In the genomic region with DNA sequence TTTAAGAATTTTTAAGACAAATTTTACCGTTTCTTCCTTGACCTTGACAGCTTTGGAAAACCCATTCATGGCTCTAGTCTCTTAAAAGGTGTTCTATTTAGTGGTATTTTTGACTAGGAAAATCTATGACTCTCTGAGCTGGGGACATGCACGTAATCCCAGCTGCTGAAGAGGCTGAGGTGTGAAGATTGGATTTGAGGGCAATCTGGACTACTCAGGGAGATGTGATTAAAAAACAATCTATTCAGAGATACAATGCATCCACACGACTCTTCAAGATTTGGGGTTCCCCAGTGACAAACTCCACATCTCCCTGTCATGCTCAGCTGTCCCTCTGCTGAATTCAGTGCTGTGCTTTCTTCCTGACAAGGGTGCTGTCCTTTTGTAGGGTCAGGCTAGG, we compare ENCODE assay signal across 20 mouse cellular contexts.
A peak's percentile ranks its signal among the peaks of the same experiment; 100 is the strongest.
DNase-seq lines count a peak whose midpoint lies in the region; ATAC-seq lines count a peak whose summit lies in the region.
"Had no signal": no experiment of that assay in that cellular context is flagged by ENCODE, and none has a peak within 500 bp of the region (broad histone marks: within the 10 kb centered on the region; RNA-seq: fewer than 3 reads in every experiment).

No protein-coding gene starts in this region.

- intact Hi-C loops in heart, postnatal 25 days (cut with DNase I): no loop called here

- no peaks in the 10 kb centered on the region for H3K36me3 ChIP-seq in heart, embryonic 14.5 days (ENCODE audit: control insufficient read depth, insufficient read depth, low read length)
- H3K36me3 ChIP-seq in neural tube, embryonic 11.5 days (ENCODE audit: control insufficient read depth, insufficient read depth, low read length): no peaks in the 10 kb centered on the region
- H3K36me3 ChIP-seq: embryonic facial prominence, embryonic 15.5 days; forebrain, embryonic 15.5 days; heart, embryonic 10.5 days; heart, embryonic 15.5 days; hindbrain, embryonic 10.5 days had no signal

- no peak overlapping the region for H3K4me2 ChIP-seq in heart, embryonic 14.5 days (ENCODE audit: low read length)
- H3K4me2 ChIP-seq in neural tube, embryonic 11.5 days (ENCODE audit: low read depth): no peak overlapping the region
- H3K4me2 ChIP-seq: embryonic facial prominence, embryonic 15.5 days; forebrain, embryonic 15.5 days; heart, embryonic 15.5 days; hindbrain, embryonic 14.5 days had no signal

- ATAC-seq in heart, embryonic 14.5 days (ENCODE audit: insufficient number of reproducible peaks, insufficient read depth, low FRiP score, low read depth): 0 out of 2 replicates have a peak, but pooled peaks have one; percentile 17
- no peak for ATAC-seq in neural tube, embryonic 11.5 days (ENCODE audit: insufficient read depth, low FRiP score, low TSS enrichment)
- ATAC-seq: forebrain, embryonic 15.5 days had no signal

- H3K4me1 ChIP-seq in heart, embryonic 14.5 days (ENCODE audit: control insufficient read depth in 2 of 2, insufficient read depth in 2 of 2, low read length in 2 of 2): no peaks in the 10 kb centered on the region
- no peaks in the 10 kb centered on the region for H3K4me1 ChIP-seq in neural tube, embryonic 11.5 days (ENCODE audit: control insufficient read depth, insufficient read depth, low read length)
- H3K4me1 ChIP-seq: heart, embryonic 10.5 days; heart, embryonic 15.5 days; hindbrain, embryonic 10.5 days had no signal

- H3K9me3 ChIP-seq in heart, embryonic 14.5 days (ENCODE audit: control insufficient read depth, low read length): no peaks in the 10 kb centered on the region
- H3K9me3 ChIP-seq in neural tube, embryonic 11.5 days (ENCODE audit: control insufficient read depth, low read length): no peaks in the 10 kb centered on the region
- H3K9me3 ChIP-seq: embryonic facial prominence, embryonic 15.5 days; forebrain, embryonic 15.5 days; heart, embryonic 10.5 days; heart, embryonic 15.5 days; hindbrain, embryonic 10.5 days had no signal

- no peak for DNase-seq in heart, postnatal 25 days (ENCODE audit: low spot score)
- peak; percentile 0 for DNase-seq in neural tube, embryonic 11.5 days (ENCODE audit: low spot score)
- DNase-seq in neural tube, embryonic 10.5 days (ENCODE audit: extremely low spot score, low spot score): no peak
- peak; percentile 62 for DNase-seq in brain, adult 2 months (ENCODE audit: low read depth, low spot score)
- peak; percentile 28 for DNase-seq in telencephalon, adult 2 months (ENCODE audit: low read depth, low spot score)
- no peak for DNase-seq in ovary, postnatal 14 days (ENCODE audit: low spot score)
- DNase-seq: adrenal gland, adult 2 months; adrenal gland, postnatal 25 days; cerebellum, adult 2 months; cerebellum, postnatal 10 days; embryo, embryonic 11 days; heart, adult 18-20 months; heart, postnatal 14 days had no signal

- no peak overlapping the region for H3K4me3 ChIP-seq in heart, embryonic 14.5 days (ENCODE audit: control insufficient read depth in 1 of 2, insufficient read depth in 1 of 2, low read depth in 1 of 2, low read length in 2 of 2)
- H3K4me3 ChIP-seq in neural tube, embryonic 11.5 days (ENCODE audit: low read depth, low read length): no peak overlapping the region
- H3K4me3 ChIP-seq: embryonic facial prominence, embryonic 15.5 days; forebrain, embryonic 15.5 days; heart, embryonic 10.5 days; heart, embryonic 15.5 days; hindbrain, embryonic 10.5 days had no signal

- H3K27ac ChIP-seq in heart, embryonic 14.5 days (replicated peaks in 1 of 2; ENCODE audit: control insufficient read depth in 1 of 2, insufficient read depth in 1 of 2, low read depth in 2 of 2, low read length in 2 of 2): no peak overlapping the region
- no peak overlapping the region for H3K27ac ChIP-seq in neural tube, embryonic 11.5 days (ENCODE audit: low read depth, low read length)
- H3K27ac ChIP-seq: embryonic facial prominence, embryonic 15.5 days; forebrain, embryonic 15.5 days; heart, embryonic 10.5 days; heart, embryonic 15.5 days; hindbrain, embryonic 10.5 days; hindbrain, embryonic 14.5 days had no signal

- 81% methylated on average over 3 of the region's 3 CpGs for WGBS in heart, embryonic 14.5 days
- WGBS in neural tube, embryonic 11.5 days: 82% methylated on average over 3 of the region's 3 CpGs

- H3K27me3 ChIP-seq in heart, embryonic 14.5 days (ENCODE audit: control insufficient read depth, insufficient read depth, low read length): no peaks in the 10 kb centered on the region
- H3K27me3 ChIP-seq in neural tube, embryonic 11.5 days (ENCODE audit: control insufficient read depth, insufficient read depth, low read length): no peaks in the 10 kb centered on the region
- H3K27me3 ChIP-seq: embryonic facial prominence, embryonic 15.5 days; forebrain, embryonic 15.5 days; heart, embryonic 15.5 days had no signal

- H3K9ac ChIP-seq in heart, embryonic 14.5 days (ENCODE audit: low read length): no peak overlapping the region
- no peak overlapping the region for H3K9ac ChIP-seq in neural tube, embryonic 11.5 days (ENCODE audit: low read length)
- H3K9ac ChIP-seq: embryonic facial prominence, embryonic 15.5 days; forebrain, embryonic 15.5 days; heart, embryonic 15.5 days; hindbrain, embryonic 14.5 days had no signal

Comparison
In these comparisons a context has a peak if more than half of its experiments do, and no peak if none do; other contexts are left out.
1. DNase-seq: peak in neural tube, embryonic 11.5 days (single experiment), brain, adult 2 months (single experiment) and telencephalon, adult 2 months (single experiment); none in heart, postnatal 25 days (single experiment), neural tube, embryonic 10.5 days (single experiment) and ovary, postnatal 14 days (single experiment).